Mouse (Mus musculus): ENCODE measurements around the gene Kntc1. TPM values are rescaled to one million over a fixed set of nuclear protein-coding genes. Genes with fewer than 3 reads are reported as not detected.
"Not testable (repeated sequence)": the region's sequence is repeated elsewhere in the genome, so short reads cannot be mapped to it uniquely, and the experiment has no call there.

Gene Kntc1
- polyA plus RNA-seq (2016; fragmentation: Nextera tagmentation; extraction: Ambion mirVana): 39.2 and 39.5 TPM in 2 replicates

- Histone ChIP-seq H3K9ac (peak within 1 kb of the TSS; percentile 88), H3K27me3 (replicated peaks) (no peaks in the 10 kb centered on the region), H3K4me3 (peak within 1 kb of the TSS; percentile 89), H3K27ac (peak within 1 kb of the TSS; percentile 99), H3K36me3 (peaks cover 48% of the 10 kb centered on the region), H3K9me3 (replicated peaks) (no peaks in the 10 kb centered on the region), H3K4me2 (peak within 1 kb of the TSS; percentile 91), H3K4me1 (peaks cover 53% of the 10 kb centered on the region)
- WGBS (ENCODE audit: insufficient replicate concordance): under 1% methylated on average over 63 of the region's 63 CpGs
- peak; percentile 90 for ATAC-seq
Measured at GRCm38 (mm10) chr5:123749065-123750064, at the start of gene Kntc1, which contains the start of gene Rsrc2. TSS of gene Kntc1 (plus strand) at chr5:123749716. TSS of gene Rsrc2 (minus strand) at chr5:123749414.

DNA sequence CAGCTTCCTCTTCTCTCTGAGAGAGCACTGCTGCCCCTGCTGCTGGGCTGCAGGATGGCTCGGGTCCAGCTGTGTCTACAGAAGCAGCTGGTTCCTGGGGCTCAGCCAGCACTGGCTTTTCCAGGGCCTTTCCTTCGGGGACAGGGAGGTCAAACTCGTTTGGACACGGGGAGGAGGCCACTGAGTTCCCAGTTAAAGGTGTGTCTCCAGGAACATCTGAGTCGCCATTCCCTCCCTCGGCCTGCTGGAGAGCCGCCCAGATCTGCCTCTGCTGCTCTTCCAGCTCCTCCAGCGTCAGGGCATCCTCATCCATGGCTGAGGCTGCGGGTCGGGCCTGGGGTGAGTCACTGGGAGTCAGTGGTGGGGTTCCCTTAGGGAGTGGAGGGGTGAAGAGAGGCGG, 48.9 kb upstream of the Kntc1 start:
- no peaks in the 10 kb centered on the region for H3K27me3 ChIP-seq (replicated peaks)
- H3K36me3 ChIP-seq: peaks cover 86% of the 10 kb centered on the region
- H3K4me1 ChIP-seq: no peaks in the 10 kb centered on the region
- no peak overlapping the region for H3K4me2 ChIP-seq
- H3K9me3 ChIP-seq (replicated peaks): no peaks in the 10 kb centered on the region
- no peak for ATAC-seq
- H3K9ac ChIP-seq: no peak overlapping the region
- no peak overlapping the region for H3K27ac ChIP-seq
- no peak overlapping the region for H3K4me3 ChIP-seq
- WGBS (ENCODE audit: insufficient replicate concordance): 81% methylated on average over 11 of the region's 11 CpGs

DNA sequence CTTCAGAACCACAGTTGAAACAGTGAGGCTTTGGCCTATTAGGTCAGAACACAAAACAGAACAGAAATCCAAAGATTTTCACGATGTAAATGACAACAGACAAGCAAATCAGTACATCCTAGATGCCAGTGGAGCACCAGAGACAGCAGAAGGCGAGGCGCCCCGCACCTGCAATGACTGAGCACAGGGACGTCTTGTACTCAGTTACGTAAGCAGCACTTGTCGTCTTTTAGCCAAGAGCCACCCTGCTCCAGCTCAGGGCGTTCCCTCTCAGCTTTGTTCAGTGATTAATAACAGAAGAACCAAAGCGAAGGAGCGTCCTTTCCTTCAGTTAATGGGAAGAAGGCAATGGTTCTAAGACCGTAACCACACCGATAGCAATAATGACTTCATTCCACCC, 40.9 kb upstream of the Kntc1 start:
- WGBS (ENCODE audit: insufficient replicate concordance): 92% methylated on average over 12 of the region's 12 CpGs
- no peak for ATAC-seq

DNA sequence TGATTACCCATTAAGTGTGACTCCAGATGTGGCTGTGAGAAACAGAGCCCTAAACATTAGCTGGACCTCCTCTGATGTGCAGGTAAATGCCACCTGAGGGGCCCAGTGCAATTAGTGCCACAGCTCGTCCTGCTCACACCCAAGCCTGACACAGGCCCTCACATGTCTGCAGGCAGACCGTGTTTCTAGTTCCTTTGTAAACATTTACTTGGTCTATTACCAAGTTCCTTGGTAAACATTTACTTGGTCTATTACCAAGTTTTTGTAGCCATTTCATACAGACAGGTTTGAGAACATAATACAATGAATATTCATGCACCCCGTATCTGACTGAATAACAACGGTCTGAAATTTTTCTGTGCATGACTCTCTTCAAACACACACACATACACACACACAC, 39.9 kb upstream of the Kntc1 start:
- H3K4me2 ChIP-seq: no peak overlapping the region
- no peak overlapping the region for H3K27ac ChIP-seq
- H3K9me3 ChIP-seq (replicated peaks): no peaks in the 10 kb centered on the region
- H3K9ac ChIP-seq: no peak overlapping the region
- H3K27me3 ChIP-seq (replicated peaks): no peaks in the 10 kb centered on the region
- no peak overlapping the region for H3K4me3 ChIP-seq
- no peak for ATAC-seq
- H3K4me1 ChIP-seq: no peaks in the 10 kb centered on the region
- H3K36me3 ChIP-seq: peaks cover 99% of the 10 kb centered on the region
- 89% methylated on average over 4 of the region's 4 CpGs for WGBS (ENCODE audit: insufficient replicate concordance)

More for the DNA sequence above, 40.9 kb upstream of the Kntc1 start:
- no peak overlapping the region for H3K27ac ChIP-seq
- H3K4me3 ChIP-seq: no peak overlapping the region
- no peaks in the 10 kb centered on the region for H3K9me3 ChIP-seq (replicated peaks)
- no peak overlapping the region for H3K9ac ChIP-seq
- no peak overlapping the region for H3K4me2 ChIP-seq
- no peaks in the 10 kb centered on the region for H3K27me3 ChIP-seq (replicated peaks)
- peaks cover 99% of the 10 kb centered on the region for H3K36me3 ChIP-seq
- no peaks in the 10 kb centered on the region for H3K4me1 ChIP-seq

GRCm38 (mm10) chr5:123713782-123714181, 35.7 kb upstream of the Kntc1 start:
- ATAC-seq: no peak
- Histone ChIP-seq H3K27me3 (replicated peaks) (no peaks in the 10 kb centered on the region), H3K36me3 (peaks cover 98% of the 10 kb centered on the region), H3K9me3 (replicated peaks) (no peaks in the 10 kb centered on the region), H3K4me1 (peaks cover 19% of the 10 kb centered on the region), H3K27ac (no peak overlapping the region), H3K4me3 (no peak overlapping the region), H3K4me2 (no peak overlapping the region), H3K9ac (no peak overlapping the region)
- WGBS (ENCODE audit: insufficient replicate concordance): 90% methylated on average over 6 of the region's 6 CpGs

GRCm38 (mm10) chr5:123714622-123715021, 34.9 kb upstream of the Kntc1 start:
- H3K27me3 ChIP-seq (replicated peaks): no peaks in the 10 kb centered on the region
- no peak overlapping the region for H3K4me3 ChIP-seq
- H3K9ac ChIP-seq: no peak overlapping the region
- no peak overlapping the region for H3K4me2 ChIP-seq
- peaks cover 27% of the 10 kb centered on the region for H3K4me1 ChIP-seq
- H3K27ac ChIP-seq: no peak overlapping the region
- H3K9me3 ChIP-seq (replicated peaks): no peaks in the 10 kb centered on the region
- H3K36me3 ChIP-seq: peaks cover 90% of the 10 kb centered on the region
- WGBS (ENCODE audit: insufficient replicate concordance): 57% methylated on average over 4 of the region's 4 CpGs
- ATAC-seq: no peak

GRCm38 (mm10) chr5:123720328-123721311, 28.9 kb upstream of the Kntc1 start, which contains the start of gene Zcchc8:
TSS of gene Zcchc8 (minus strand) at chr5:123721100.
- Histone ChIP-seq H3K4me2 (peak within 1 kb of the TSS; percentile 79), H3K36me3 (peaks cover 30% of the 10 kb centered on the region)

GRCm38 (mm10) chr5:123723816-123724215, 25.7 kb upstream of the Kntc1 start:
- not testable (repeated sequence) for ATAC-seq; H3K4me2 ChIP-seq; H3K9ac ChIP-seq; H3K4me3 ChIP-seq; H3K27me3 ChIP-seq (replicated peaks); H3K27ac ChIP-seq; H3K9me3 ChIP-seq (replicated peaks)
- H3K36me3 ChIP-seq: peaks cover 17% of the 10 kb centered on the region
- H3K4me1 ChIP-seq: peaks cover 11% of the 10 kb centered on the region
- 78% methylated on average over 7 of the region's 7 CpGs for WGBS (ENCODE audit: insufficient replicate concordance)

More at GRCm38 (mm10) chr5:123720328-123721311, 28.9 kb upstream of the Kntc1 start, which contains the start of gene Zcchc8:
- Histone ChIP-seq H3K27ac (peak within 1 kb of the TSS; percentile 86), H3K9ac (peak within 1 kb of the TSS; percentile 95), H3K9me3 (replicated peaks) (no peaks in the 10 kb centered on the region), H3K4me3 (peak within 1 kb of the TSS; percentile 97), H3K4me1 (peaks cover 30% of the 10 kb centered on the region), H3K27me3 (replicated peaks) (no peaks in the 10 kb centered on the region)
- under 1% methylated on average over 83 of the region's 83 CpGs for WGBS (ENCODE audit: insufficient replicate concordance)
- ATAC-seq: peak; percentile 100

GRCm38 (mm10) chr5:123730981-123731380, 18.5 kb upstream of the Kntc1 start:
- 94% methylated on average over 2 of the region's 2 CpGs for WGBS (ENCODE audit: insufficient replicate concordance)
- H3K27ac ChIP-seq: no peak overlapping the region
- H3K36me3 ChIP-seq: peaks cover 86% of the 10 kb centered on the region
- no peak overlapping the region for H3K9ac ChIP-seq
- H3K9me3 ChIP-seq (replicated peaks): no peaks in the 10 kb centered on the region
- H3K4me2 ChIP-seq: no peak overlapping the region
- no peaks in the 10 kb centered on the region for H3K4me1 ChIP-seq
- no peaks in the 10 kb centered on the region for H3K27me3 ChIP-seq (replicated peaks)
- no peak overlapping the region for H3K4me3 ChIP-seq
- no peak for ATAC-seq

DNA sequence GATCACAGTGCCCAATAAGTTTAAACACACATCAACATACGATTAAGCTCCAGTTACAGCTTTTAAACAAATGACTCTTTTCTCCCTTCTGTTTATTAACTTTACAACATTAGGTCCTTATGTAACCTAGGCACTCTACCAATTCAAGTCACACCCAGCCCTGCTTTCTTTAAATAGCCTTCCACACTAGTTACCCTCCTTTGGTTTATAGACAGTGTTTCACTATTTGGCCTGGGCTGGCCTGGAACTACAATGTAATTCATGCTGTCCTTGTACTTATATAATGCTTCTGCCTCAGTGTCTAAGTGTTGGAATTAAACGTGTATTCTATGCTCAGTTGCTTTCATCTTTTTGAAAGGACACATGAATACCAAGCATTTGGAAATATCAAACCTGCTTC, 5.2 kb upstream of the Kntc1 start:
- 88% methylated on average over 2 of the region's 2 CpGs for WGBS (ENCODE audit: insufficient replicate concordance)
- peaks cover 25% of the 10 kb centered on the region for H3K4me1 ChIP-seq
- no peak overlapping the region for H3K9ac ChIP-seq
- H3K27ac ChIP-seq: no peak overlapping the region
- H3K9me3 ChIP-seq (replicated peaks): no peaks in the 10 kb centered on the region
- no peak for ATAC-seq
- no peaks in the 10 kb centered on the region for H3K27me3 ChIP-seq (replicated peaks)
- H3K4me2 ChIP-seq: no peak overlapping the region
- H3K4me3 ChIP-seq: no peak overlapping the region
- H3K36me3 ChIP-seq: peaks cover 69% of the 10 kb centered on the region

DNA sequence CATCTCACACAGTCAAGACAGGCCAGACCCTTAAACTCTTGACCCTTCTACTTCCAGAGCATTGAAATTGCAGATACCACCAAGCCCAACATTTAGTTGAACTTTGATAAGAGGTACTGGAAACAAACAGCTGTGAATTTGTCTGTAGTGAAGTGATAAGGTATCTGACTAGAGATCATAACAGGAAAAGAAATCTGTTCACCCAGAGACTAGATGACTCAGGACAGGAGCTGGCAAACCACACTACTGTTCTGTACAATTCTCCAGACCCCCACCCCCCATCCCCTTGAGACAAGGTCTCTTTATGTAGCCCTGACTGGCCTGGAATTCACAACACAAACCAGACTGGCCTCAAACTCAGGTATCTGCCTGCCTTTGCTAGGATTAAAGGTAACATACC, 3.3 kb upstream of the Kntc1 start:
- Histone ChIP-seq H3K4me3 (peak overlapping the region; percentile 89), H3K36me3 (peaks cover 50% of the 10 kb centered on the region), H3K27ac (peak overlapping the region; percentile 41; the same call in 1 of the 2 replicates), H3K27me3 (replicated peaks) (no peaks in the 10 kb centered on the region), H3K9ac (0 out of 2 replicates have a peak overlapping the region, but pooled peaks have one; percentile 88), H3K4me2 (peak overlapping the region; percentile 91), H3K9me3 (replicated peaks) (no peaks in the 10 kb centered on the region), H3K4me1 (peaks cover 36% of the 10 kb centered on the region)
- ATAC-seq: no peak

Measured in liver, embryonic 12.5 days (tissue).